Mouse (Mus musculus): ENCODE measurements around the gene Lrrc17.

GRCm38 (mm10) chr5:21542226-21542625 lies 1.1 kb upstream of the Lrrc17 start:
- TF ChIP-seq CTCF (IDR thresholded peaks at IDR 0.05; ENCODE audit: extremely low read depth, insufficient read depth, insufficient read length, insufficient replicate concordance) (no peak), POLR2A (IDR thresholded peaks at IDR 0.05; ENCODE audit: low read depth, low read length) (no peak)

Measured in spleen, adult 2 months (tissue).